Mouse (Mus musculus) C2C12 (cell line): ENCODE results near the gene Sall4.
"Not testable (repeated sequence)": the region's sequence is repeated elsewhere in the genome, so short reads cannot be mapped to it uniquely, and the experiment has no call there.

ENCODE experiments used
- CEBPB ChIP-seq: IDR thresholded peaks from one replicate; pipeline ENCODE4 v1.6.1; 2011; ENCODE audit warnings: low read depth, mild to moderate bottlenecking, control low read depth, moderate library complexity
- CTCF ChIP-seq: IDR thresholded peaks from one replicate; pipeline ENCODE4 v1.5.1; 2011; ENCODE audit not compliant: control insufficient read depth, insufficient read depth, insufficient read length
- MAX ChIP-seq: IDR thresholded peaks from one replicate; pipeline ENCODE4 v1.6.1; 2011; ENCODE audit warnings: mild to moderate bottlenecking, control low read depth
- MYOD1 ChIP-seq: IDR thresholded peaks from one replicate; pipeline ENCODE4 v1.6.1; 2011; ENCODE audit warnings: low read depth; ENCODE audit not compliant: control insufficient read depth, insufficient read length
- USF1 ChIP-seq: IDR thresholded peaks from one replicate; pipeline ENCODE4 v1.6.1; 2011; ENCODE audit warnings: low read depth, mild to moderate bottlenecking, control low read depth, moderate library complexity

DNA sequence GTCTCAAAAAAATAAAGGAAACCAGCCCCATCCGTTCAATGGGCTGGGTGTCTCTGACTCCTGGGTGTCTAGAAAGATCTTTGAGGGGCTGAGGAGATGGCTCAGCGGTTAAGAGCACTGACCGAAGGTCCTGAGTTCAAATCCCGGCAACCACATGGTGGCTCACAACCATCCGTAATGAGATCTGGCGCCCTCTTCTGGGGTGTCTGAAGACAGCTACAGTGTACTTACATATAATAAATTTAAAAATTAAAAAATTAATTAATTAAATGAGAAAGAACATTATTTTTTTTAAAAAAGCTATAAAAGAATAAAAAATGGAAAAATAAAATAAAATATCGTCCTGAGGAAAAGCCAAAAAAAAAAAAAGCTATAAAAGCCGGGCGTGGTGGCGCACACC lies 23.3 kb downstream of the Sall4 start:
- not testable (repeated sequence) for TF ChIP-seq CTCF, CEBPB, USF1, MYOD1, MAX
